Mouse (Mus musculus) heart, postnatal 36 days (tissue): ENCODE data around the gene Olfr974. TPM values are rescaled to one million over a fixed set of nuclear protein-coding genes. Genes with fewer than 3 reads are reported as not detected.
"Not testable (repeated sequence)": the region's sequence is repeated elsewhere in the genome, so short reads cannot be mapped to it uniquely, and the experiment has no call there.

Experiments
- DNase-seq, 2 experiments: peaks; one replicate each; pipeline ENCODE4 v3.0.0; 2021 to 2022
- intact Hi-C: fragments of 180-260 bp; cut with DNase I; formaldehyde crosslinking; loops from one replicate; pipeline ENCODE4 v1.15.1; 2025
- total RNA-seq, 2 experiments: library from RNA; stranded (reverse); gene quantifications; 2 replicates each; pipeline ENCODE4 v1.2.3; 2021

Gene Olfr974
- not detected for total RNA-seq

- intact Hi-C loops, result no loop called here
- no peak for DNase-seq
Measured at GRCm38 (mm10) chr9:39937201-39937600, at the start of gene Olfr974. Gene Olfr974 (plus strand): TSS chr9:39937501.

GRCm38 (mm10) chr9:39905106-39905505 lies 32.2 kb upstream of the Olfr974 start:
- intact Hi-C loops, result no loop called here
- no peak for DNase-seq

GRCm38 (mm10) chr9:39907036-39907435 lies 30.3 kb upstream of the Olfr974 start, which contains the start of gene Olfr229:
Gene Olfr229 (plus strand): TSS chr9:39907336.
- DNase-seq, result no peak
- intact Hi-C loops, result no loop called here

- intact Hi-C loops, result no loop called here
- DNase-seq, result no peak
Measured at GRCm38 (mm10) chr9:39909939-39910338, 27.4 kb upstream of the Olfr974 start.

GRCm38 (mm10) chr9:39927975-39928836 lies 9.1 kb upstream of the Olfr974 start:
- DNase-seq, intact Hi-C loops: not testable (repeated sequence)

- DNase-seq, intact Hi-C loops: not testable (repeated sequence)
Measured at GRCm38 (mm10) chr9:39928837-39929236, 8.5 kb upstream of the Olfr974 start.

DNA sequence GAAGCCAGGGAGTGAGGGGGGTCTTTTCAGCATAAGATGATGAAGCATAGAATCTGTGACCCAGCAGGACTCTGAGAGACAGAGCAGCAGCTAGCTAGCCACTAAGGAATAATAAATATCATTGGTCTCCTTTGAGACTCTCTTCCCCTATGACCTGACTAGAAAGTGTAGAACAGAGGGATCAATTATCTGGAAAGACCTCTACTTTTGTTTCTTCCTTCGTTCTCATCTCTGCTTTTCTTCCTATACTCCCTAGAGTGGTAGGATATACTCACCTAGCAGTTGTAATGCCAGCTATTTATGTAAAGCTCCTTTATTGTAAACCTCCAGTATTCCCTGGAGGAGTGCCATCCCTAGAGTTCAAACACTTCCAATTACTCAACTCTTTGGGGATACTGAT lies 14.6 kb downstream of the Olfr974 start, which contains the start of gene Olfr975:
Olfr975 (minus strand) TSS at position 101 of the 400 bp plus-strand sequence.
- intact Hi-C loops, result no loop called here
- DNase-seq, result no peak

DNA sequence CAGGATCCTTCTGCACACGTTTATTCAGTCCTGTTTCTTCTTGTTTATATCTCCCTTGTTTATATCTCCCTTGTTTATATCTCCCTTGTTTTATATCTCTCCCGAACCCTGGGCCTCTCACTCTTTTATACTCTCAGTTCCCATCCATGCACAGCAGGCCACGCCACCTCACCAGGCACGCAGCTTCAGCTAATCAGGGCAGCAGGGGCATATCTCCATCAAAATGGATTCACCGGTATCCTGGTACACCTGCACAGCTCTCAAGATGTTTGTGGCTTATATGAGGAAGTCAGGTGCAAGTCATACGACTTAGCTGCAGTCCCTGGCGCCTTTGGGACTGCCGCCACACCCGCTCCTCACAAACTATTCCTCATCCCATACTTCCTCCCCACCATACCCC lies 23.7 kb downstream of the Olfr974 start, which contains the start of gene Olfr976:
Olfr976 (minus strand) TSS at position 101 of the 400 bp plus-strand sequence.
- intact Hi-C loops, DNase-seq: not testable (repeated sequence)

GRCm38 (mm10) chr9:39976581-39977145 lies 39.4 kb downstream of the Olfr974 start:
- intact Hi-C loops, result not testable (repeated sequence)

DNA sequence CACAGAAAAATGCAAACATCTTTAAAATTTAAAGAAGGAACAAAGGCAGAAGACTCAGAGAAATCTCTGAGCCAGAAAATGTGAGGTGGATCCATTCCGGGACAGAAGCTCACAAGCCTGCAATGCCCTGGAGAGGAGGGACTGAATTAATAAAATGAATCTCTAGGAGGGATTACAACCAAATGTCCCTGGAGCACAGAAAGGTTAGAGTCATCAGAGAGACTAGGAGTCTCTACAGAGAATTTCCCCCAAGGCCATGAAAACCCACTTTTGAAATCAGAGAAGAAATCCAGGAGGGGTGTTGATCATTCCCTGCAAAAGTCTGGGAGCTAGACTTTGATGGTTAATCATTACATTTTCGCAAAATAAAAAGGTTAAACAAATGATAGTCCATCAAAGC lies 54.5 kb downstream of the Olfr974 start, which contains the start of gene Olfr978:
Olfr978 (plus strand) TSS at position 301 of the 400 bp plus-strand sequence.
- intact Hi-C loops, result no loop called here
- no peak for DNase-seq

More at GRCm38 (mm10) chr9:39976581-39977145, 39.4 kb downstream of the Olfr974 start:
- DNase-seq, result not testable (repeated sequence)

Other genes starting within 250 kb of the Olfr974 start
- gene Olfr149, start 230.4 kb upstream of the Olfr974 start, total RNA-seq, result not detected
- not detected for gene Olfr965, start 226.1 kb upstream of the Olfr974 start, total RNA-seq
- not detected for gene Olfr150, start 206.5 kb upstream of the Olfr974 start, total RNA-seq
- not detected for gene Olfr967, start 191.3 kb upstream of the Olfr974 start, total RNA-seq
- gene Olfr968, start 154.2 kb upstream of the Olfr974 start, total RNA-seq, result not detected
- gene Olfr969, start 146.6 kb upstream of the Olfr974 start, total RNA-seq, result not detected
- not detected for gene Olfr970, start 128.6 kb upstream of the Olfr974 start, total RNA-seq
- gene Olfr971, start 100.6 kb upstream of the Olfr974 start, total RNA-seq, result not detected
- not detected for gene Olfr972, start 71.1 kb upstream of the Olfr974 start, total RNA-seq
- gene Olfr229, start 30.2 kb upstream of the Olfr974 start, total RNA-seq, result not detected
- gene Olfr975, start 14.5 kb downstream of the Olfr974 start, total RNA-seq, result not detected
- not detected for gene Olfr976, start 23.6 kb downstream of the Olfr974 start, total RNA-seq
- gene Olfr978, start 54.6 kb downstream of the Olfr974 start, total RNA-seq, result not detected
- gene Olfr979, start 66.0 kb downstream of the Olfr974 start, total RNA-seq, result not detected
- gene Olfr980, start 72.1 kb downstream of the Olfr974 start, total RNA-seq, result not detected
- not detected for gene Olfr981, start 84.0 kb downstream of the Olfr974 start, total RNA-seq
- gene Olfr982, start 136.3 kb downstream of the Olfr974 start, total RNA-seq, result not detected
- gene Olfr983, start 156.1 kb downstream of the Olfr974 start, total RNA-seq, result not detected
- gene Olfr984, start 176.7 kb downstream of the Olfr974 start, total RNA-seq, result not detected
- gene Olfr985, start 192.7 kb downstream of the Olfr974 start, total RNA-seq, result not detected
- gene Tmem225, start 210.6 kb downstream of the Olfr974 start, total RNA-seq, result not detected
- gene Olfr986, start 243.4 kb downstream of the Olfr974 start, total RNA-seq, result not detected